Mouse (Mus musculus): Measurements from ENCODE around the gene Scd2. TPM values are rescaled to one million over a fixed set of nuclear protein-coding genes. Genes with fewer than 3 reads are reported as not detected.

The Scd2 gene
- polyA plus RNA-seq, 1 experiment from 2014 or later, result 205 TPM

- no peaks in the 10 kb centered on the region for H3K9me3 ChIP-seq (ENCODE audit: control insufficient read depth, low read length)
- no peaks in the 10 kb centered on the region for H3K27me3 ChIP-seq (ENCODE audit: control insufficient read depth, insufficient read depth, low read length)
- peak overlapping the region; percentile 77 for H3K4me2 ChIP-seq (replicated peaks; ENCODE audit: low read depth, low read length)
- peak overlapping the region; percentile 54 for H3K4me3 ChIP-seq (ENCODE audit: low read length)
- peak overlapping the region; percentile 71; the same call in 1 of the 2 replicates for H3K9ac ChIP-seq (ENCODE audit: low read depth, low read length)
- no peaks in the 10 kb centered on the region for H3K4me1 ChIP-seq (ENCODE audit: control insufficient read depth, insufficient read depth, low read length)
- H3K36me3 ChIP-seq (ENCODE audit: control insufficient read depth, insufficient read depth, low read length), result no peaks in the 10 kb centered on the region
- 9% methylated on average over 6 of the region's 6 CpGs for WGBS
- ATAC-seq (ENCODE audit: low FRiP score, low TSS enrichment), result no peak
- H3K27ac ChIP-seq (ENCODE audit: low read depth, low read length), result peak overlapping the region; percentile 90
These were observed 27.0 kb upstream of the Scd2 start for GRCm38 (mm10) chr19:44266458-44266823.

- WGBS, result under 1% methylated on average over 43 of the region's 43 CpGs
These were observed 26.5 kb upstream of the Scd2 start for GRCm38 (mm10) chr19:44266824-44267498.

GRCm38 (mm10) chr19:44267499-44268002 lies 25.9 kb upstream of the Scd2 start:
- no peak for ATAC-seq (ENCODE audit: low FRiP score, low TSS enrichment)
- no peaks in the 10 kb centered on the region for H3K9me3 ChIP-seq (ENCODE audit: control insufficient read depth, low read length)
- no peaks in the 10 kb centered on the region for H3K27me3 ChIP-seq (ENCODE audit: control insufficient read depth, insufficient read depth, low read length)
- 12% methylated on average over 18 of the region's 18 CpGs for WGBS
- H3K27ac ChIP-seq (ENCODE audit: low read depth, low read length), result peak overlapping the region; percentile 90
- H3K4me2 ChIP-seq (replicated peaks; ENCODE audit: low read depth, low read length), result peak overlapping the region; percentile 77
- no peaks in the 10 kb centered on the region for H3K4me1 ChIP-seq (ENCODE audit: control insufficient read depth, insufficient read depth, low read length)
- no peaks in the 10 kb centered on the region for H3K36me3 ChIP-seq (ENCODE audit: control insufficient read depth, insufficient read depth, low read length)
- peak overlapping the region; percentile 54 for H3K4me3 ChIP-seq (ENCODE audit: low read length)
- peak overlapping the region; percentile 71 for H3K9ac ChIP-seq (ENCODE audit: low read depth, low read length)

More at GRCm38 (mm10) chr19:44266824-44267498, 26.5 kb upstream of the Scd2 start:
- ATAC-seq (ENCODE audit: low FRiP score, low TSS enrichment), result peak; percentile 98
- H3K4me3 ChIP-seq (ENCODE audit: low read length), result peak overlapping the region; percentile 54
- no peaks in the 10 kb centered on the region for H3K4me1 ChIP-seq (ENCODE audit: control insufficient read depth, insufficient read depth, low read length)
- peak overlapping the region; percentile 90 for H3K27ac ChIP-seq (ENCODE audit: low read depth, low read length)
- no peaks in the 10 kb centered on the region for H3K36me3 ChIP-seq (ENCODE audit: control insufficient read depth, insufficient read depth, low read length)
- no peaks in the 10 kb centered on the region for H3K27me3 ChIP-seq (ENCODE audit: control insufficient read depth, insufficient read depth, low read length)
- H3K4me2 ChIP-seq (replicated peaks; ENCODE audit: low read depth, low read length), result peak overlapping the region; percentile 77
- H3K9me3 ChIP-seq (ENCODE audit: control insufficient read depth, low read length), result no peaks in the 10 kb centered on the region
- peak overlapping the region; percentile 71 for H3K9ac ChIP-seq (ENCODE audit: low read depth, low read length)

- 81% methylated on average over 4 of the region's 4 CpGs for WGBS
- no peak for ATAC-seq (ENCODE audit: low FRiP score, low TSS enrichment)
- H3K4me1 ChIP-seq (ENCODE audit: control insufficient read depth, insufficient read depth, low read length), result no peaks in the 10 kb centered on the region
These were observed 19.8 kb upstream of the Scd2 start for GRCm38 (mm10) chr19:44273711-44274110.

GRCm38 (mm10) chr19:44274452-44274851 lies 19.0 kb upstream of the Scd2 start:
- no peak for ATAC-seq (ENCODE audit: low FRiP score, low TSS enrichment)
- Histone ChIP-seq H3K27me3 (ENCODE audit: control insufficient read depth, insufficient read depth, low read length) (no peaks in the 10 kb centered on the region), H3K9ac (ENCODE audit: low read depth, low read length) (no peak overlapping the region), H3K36me3 (ENCODE audit: control insufficient read depth, insufficient read depth, low read length) (no peaks in the 10 kb centered on the region), H3K9me3 (ENCODE audit: control insufficient read depth, low read length) (no peaks in the 10 kb centered on the region), H3K4me2 (replicated peaks; ENCODE audit: low read depth, low read length) (no peak overlapping the region), H3K4me3 (ENCODE audit: low read length) (no peak overlapping the region), H3K4me1 (ENCODE audit: control insufficient read depth, insufficient read depth, low read length) (no peaks in the 10 kb centered on the region), H3K27ac (ENCODE audit: low read depth, low read length) (no peak overlapping the region)
- WGBS, result 94% methylated on average over 4 of the region's 4 CpGs

More at GRCm38 (mm10) chr19:44273711-44274110, 19.8 kb upstream of the Scd2 start:
- H3K4me2 ChIP-seq (replicated peaks; ENCODE audit: low read depth, low read length), result no peak overlapping the region
- H3K9ac ChIP-seq (ENCODE audit: low read depth, low read length), result no peak overlapping the region
- no peak overlapping the region for H3K4me3 ChIP-seq (ENCODE audit: low read length)
- no peak overlapping the region for H3K27ac ChIP-seq (ENCODE audit: low read depth, low read length)
- no peaks in the 10 kb centered on the region for H3K27me3 ChIP-seq (ENCODE audit: control insufficient read depth, insufficient read depth, low read length)
- H3K36me3 ChIP-seq (ENCODE audit: control insufficient read depth, insufficient read depth, low read length), result no peaks in the 10 kb centered on the region
- H3K9me3 ChIP-seq (ENCODE audit: control insufficient read depth, low read length), result no peaks in the 10 kb centered on the region

- Histone ChIP-seq H3K9ac (ENCODE audit: low read depth, low read length) (no peak overlapping the region), H3K36me3 (ENCODE audit: control insufficient read depth, insufficient read depth, low read length) (no peaks in the 10 kb centered on the region), H3K4me2 (replicated peaks; ENCODE audit: low read depth, low read length) (no peak overlapping the region), H3K4me1 (ENCODE audit: control insufficient read depth, insufficient read depth, low read length) (peaks cover 3% of the 10 kb centered on the region), H3K4me3 (ENCODE audit: low read length) (no peak overlapping the region), H3K27me3 (ENCODE audit: control insufficient read depth, insufficient read depth, low read length) (no peaks in the 10 kb centered on the region), H3K27ac (ENCODE audit: low read depth, low read length) (no peak overlapping the region), H3K9me3 (ENCODE audit: control insufficient read depth, low read length) (no peaks in the 10 kb centered on the region)
- ATAC-seq (ENCODE audit: low FRiP score, low TSS enrichment), result no peak
- 86% methylated on average over 1 of the region's 1 CpGs for WGBS
These were observed 18.1 kb upstream of the Scd2 start for GRCm38 (mm10) chr19:44275418-44275817.

- H3K4me2 ChIP-seq (replicated peaks; ENCODE audit: low read depth, low read length), result no peak overlapping the region
- no peak for ATAC-seq (ENCODE audit: low FRiP score, low TSS enrichment)
- no peaks in the 10 kb centered on the region for H3K9me3 ChIP-seq (ENCODE audit: control insufficient read depth, low read length)
- no peak overlapping the region for H3K27ac ChIP-seq (ENCODE audit: low read depth, low read length)
- no peak overlapping the region for H3K4me3 ChIP-seq (ENCODE audit: low read length)
- 89% methylated on average over 5 of the region's 5 CpGs for WGBS
- no peak overlapping the region for H3K9ac ChIP-seq (ENCODE audit: low read depth, low read length)
- no peaks in the 10 kb centered on the region for H3K36me3 ChIP-seq (ENCODE audit: control insufficient read depth, insufficient read depth, low read length)
- H3K27me3 ChIP-seq (ENCODE audit: control insufficient read depth, insufficient read depth, low read length), result no peaks in the 10 kb centered on the region
- H3K4me1 ChIP-seq (ENCODE audit: control insufficient read depth, insufficient read depth, low read length), result peaks cover 14% of the 10 kb centered on the region
These were observed 16.6 kb upstream of the Scd2 start for GRCm38 (mm10) chr19:44276861-44277260.

- H3K4me3 ChIP-seq (ENCODE audit: low read length), result no peak overlapping the region
- H3K9me3 ChIP-seq (ENCODE audit: control insufficient read depth, low read length), result no peaks in the 10 kb centered on the region
- 89% methylated on average over 8 of the region's 8 CpGs for WGBS
- H3K27me3 ChIP-seq (ENCODE audit: control insufficient read depth, insufficient read depth, low read length), result no peaks in the 10 kb centered on the region
- H3K9ac ChIP-seq (ENCODE audit: low read depth, low read length), result no peak overlapping the region
- no peak overlapping the region for H3K4me2 ChIP-seq (replicated peaks; ENCODE audit: low read depth, low read length)
- H3K27ac ChIP-seq (ENCODE audit: low read depth, low read length), result no peak overlapping the region
- H3K4me1 ChIP-seq (ENCODE audit: control insufficient read depth, insufficient read depth, low read length), result peaks cover 20% of the 10 kb centered on the region
- H3K36me3 ChIP-seq (ENCODE audit: control insufficient read depth, insufficient read depth, low read length), result no peaks in the 10 kb centered on the region
- no peak for ATAC-seq (ENCODE audit: low FRiP score, low TSS enrichment)
These were observed 15.5 kb upstream of the Scd2 start for GRCm38 (mm10) chr19:44277931-44278330.

- Histone ChIP-seq H3K27me3 (ENCODE audit: control insufficient read depth, insufficient read depth, low read length) (no peaks in the 10 kb centered on the region), H3K36me3 (ENCODE audit: control insufficient read depth, insufficient read depth, low read length) (no peaks in the 10 kb centered on the region), H3K4me2 (replicated peaks; ENCODE audit: low read depth, low read length) (no peak overlapping the region), H3K27ac (ENCODE audit: low read depth, low read length) (peak overlapping the region; percentile 77), H3K9me3 (ENCODE audit: control insufficient read depth, low read length) (no peaks in the 10 kb centered on the region), H3K9ac (ENCODE audit: low read depth, low read length) (no peak overlapping the region), H3K4me3 (ENCODE audit: low read length) (no peak overlapping the region), H3K4me1 (ENCODE audit: control insufficient read depth, insufficient read depth, low read length) (peaks cover 36% of the 10 kb centered on the region)
- ATAC-seq (ENCODE audit: low FRiP score, low TSS enrichment), result no peak
- WGBS, result 4% methylated on average over 6 of the region's 6 CpGs
These were observed 12.7 kb upstream of the Scd2 start for GRCm38 (mm10) chr19:44280755-44281154.

Data from kidney, embryonic 14.5 days (tissue).